Mouse (Mus musculus): Measurements from ENCODE around the gene Gpr1.

Gene Gpr1

DNA sequence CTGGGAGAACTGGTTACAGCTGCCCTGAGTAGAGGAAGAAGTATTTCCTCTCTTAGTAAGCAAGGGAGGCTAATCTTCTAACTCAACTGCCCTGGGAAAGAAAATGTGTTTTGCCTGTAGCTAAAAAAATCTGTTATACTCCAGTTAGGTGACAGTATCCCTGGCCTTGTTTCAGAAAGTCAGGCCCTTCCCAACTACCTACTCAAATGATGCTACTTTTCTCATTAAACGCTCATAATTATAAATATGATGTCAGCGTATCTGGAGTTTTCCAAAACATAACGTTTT lies at the start of gene Gpr1:
Gene Gpr1 (minus strand): TSS at position 273 of the 288 bp plus-strand sequence.
- no peak for DNase-seq (ENCODE audit: low read depth in 1 of 2, low spot score in 2 of 2)

GRCm38 (mm10) chr1:63263671-63264070 lies 49.3 kb upstream of the Gpr1 start:
- DNase-seq (ENCODE audit: low read depth in 1 of 2, low spot score in 2 of 2) = no peak

- no peak for DNase-seq (ENCODE audit: low read depth in 1 of 2, low spot score in 2 of 2)
These were observed 46.8 kb upstream of the Gpr1 start for GRCm38 (mm10) chr1:63261041-63261590.

DNA sequence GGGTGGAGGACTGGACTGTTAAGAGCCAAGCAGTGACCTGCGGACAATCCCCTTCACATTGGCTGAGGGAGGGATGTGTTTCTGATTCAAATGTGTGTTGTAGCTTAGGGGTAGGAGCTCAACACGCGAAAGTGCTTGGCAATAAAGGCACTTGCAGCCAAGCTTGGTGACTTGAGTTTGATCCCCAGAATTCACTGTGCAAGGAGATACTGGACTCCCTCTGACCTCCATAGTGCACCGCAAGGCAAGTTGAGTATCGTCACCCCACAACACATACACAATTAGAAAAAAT lies 46.3 kb upstream of the Gpr1 start:
- no peak for DNase-seq (ENCODE audit: low read depth in 1 of 2, low spot score in 2 of 2)

GRCm38 (mm10) chr1:63259916-63260741 lies 45.8 kb upstream of the Gpr1 start:
- DNase-seq (ENCODE audit: low read depth in 1 of 2, low spot score in 2 of 2) = no peak

GRCm38 (mm10) chr1:63259271-63259830 lies 45.0 kb upstream of the Gpr1 start:
- no peak for DNase-seq (ENCODE audit: low read depth in 1 of 2, low spot score in 2 of 2)

DNA sequence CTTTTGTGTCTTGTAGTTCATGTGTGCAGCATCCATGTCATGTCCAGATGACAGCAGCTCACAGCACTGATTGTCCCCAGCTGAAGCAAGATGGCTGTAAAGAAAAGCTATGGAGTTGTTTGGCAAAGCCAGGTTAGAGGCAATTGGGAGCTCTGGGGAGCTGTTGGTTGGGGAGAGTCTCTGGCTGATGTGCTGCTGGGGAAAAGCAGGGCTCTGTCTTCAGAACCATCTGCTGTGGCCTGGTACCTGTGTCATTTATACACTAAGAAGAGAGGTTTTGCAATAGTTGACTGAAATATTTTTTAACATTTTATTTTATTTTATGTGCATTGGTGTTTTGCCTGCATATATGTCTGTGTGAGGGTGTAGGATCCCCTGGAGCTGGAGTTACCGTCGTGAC lies 44.2 kb upstream of the Gpr1 start:
- DNase-seq (ENCODE audit: low read depth in 1 of 2, low spot score in 2 of 2) = no peak

- DNase-seq (ENCODE audit: low read depth in 1 of 2, low spot score in 2 of 2) = no peak
These were observed 41.7 kb upstream of the Gpr1 start for GRCm38 (mm10) chr1:63256083-63256482.

GRCm38 (mm10) chr1:63255101-63255500 lies 40.8 kb upstream of the Gpr1 start:
- DNase-seq (ENCODE audit: low read depth in 1 of 2, low spot score in 2 of 2) = no peak

GRCm38 (mm10) chr1:63253291-63253690 lies 38.9 kb upstream of the Gpr1 start:
- DNase-seq (ENCODE audit: low read depth in 1 of 2, low spot score in 2 of 2) = no peak

DNA sequence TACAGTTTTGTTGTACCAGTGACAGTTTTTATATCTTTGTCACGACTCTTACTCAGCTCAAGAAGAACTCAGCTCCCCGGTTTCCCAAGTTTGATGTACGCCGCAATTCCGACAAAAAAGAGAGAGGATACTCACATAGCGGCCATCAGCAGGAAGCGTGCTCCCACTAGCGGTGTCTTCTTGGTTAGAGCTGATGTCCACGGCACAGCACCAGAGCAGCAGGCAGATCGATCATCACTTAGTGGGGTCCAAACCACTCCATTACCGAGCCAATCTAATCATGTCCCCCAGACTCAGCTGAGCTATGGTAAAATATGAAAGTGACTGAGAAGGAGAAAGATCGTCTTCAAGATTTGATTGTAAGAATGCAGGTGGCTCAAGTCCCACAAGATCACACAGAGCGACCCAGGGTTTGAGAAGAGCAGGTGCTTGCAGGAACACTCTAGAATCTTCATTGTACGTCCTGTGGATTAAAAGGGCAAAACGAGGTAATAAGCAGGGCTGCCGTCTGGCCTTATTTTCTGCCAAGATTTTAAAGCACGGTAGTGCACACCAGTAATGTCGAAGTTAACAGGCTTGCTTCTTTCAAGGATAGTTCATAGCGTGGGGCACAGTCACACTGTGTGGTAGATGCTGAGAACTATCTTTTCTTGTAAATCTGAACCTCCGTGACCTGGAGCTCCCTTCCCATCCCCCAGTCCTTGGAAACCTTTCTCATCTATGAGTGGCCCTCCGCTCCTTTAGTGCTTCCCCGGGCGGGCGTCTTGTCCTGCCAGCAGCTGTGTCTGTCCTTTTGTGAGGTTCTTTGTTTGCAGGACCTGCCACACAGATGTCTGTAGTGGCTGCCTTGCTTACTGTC lies 38.2 kb upstream of the Gpr1 start:
- no peak for DNase-seq (ENCODE audit: low read depth in 1 of 2, low spot score in 2 of 2)

DNA sequence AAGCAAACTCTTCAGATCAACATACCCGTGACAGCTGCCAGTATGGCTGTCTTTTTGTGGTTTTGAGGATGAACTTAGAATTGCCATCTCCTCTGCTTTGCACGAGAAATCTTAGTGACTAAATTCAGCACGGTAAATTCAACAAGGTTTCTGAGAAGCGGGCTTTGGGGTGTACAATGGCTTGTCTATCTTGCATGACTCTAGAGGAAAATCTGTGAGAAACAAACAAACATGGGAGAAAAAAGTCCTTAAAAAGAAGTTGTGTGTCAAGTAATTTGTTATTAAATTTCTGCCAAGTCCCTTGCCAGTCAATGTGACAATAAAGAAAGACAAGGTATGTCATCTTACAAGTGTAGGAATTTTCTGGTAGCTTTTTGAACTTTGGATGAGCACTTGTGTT lies 34.9 kb upstream of the Gpr1 start:
- DNase-seq (ENCODE audit: low read depth in 1 of 2, low spot score in 2 of 2) = no peak

DNA sequence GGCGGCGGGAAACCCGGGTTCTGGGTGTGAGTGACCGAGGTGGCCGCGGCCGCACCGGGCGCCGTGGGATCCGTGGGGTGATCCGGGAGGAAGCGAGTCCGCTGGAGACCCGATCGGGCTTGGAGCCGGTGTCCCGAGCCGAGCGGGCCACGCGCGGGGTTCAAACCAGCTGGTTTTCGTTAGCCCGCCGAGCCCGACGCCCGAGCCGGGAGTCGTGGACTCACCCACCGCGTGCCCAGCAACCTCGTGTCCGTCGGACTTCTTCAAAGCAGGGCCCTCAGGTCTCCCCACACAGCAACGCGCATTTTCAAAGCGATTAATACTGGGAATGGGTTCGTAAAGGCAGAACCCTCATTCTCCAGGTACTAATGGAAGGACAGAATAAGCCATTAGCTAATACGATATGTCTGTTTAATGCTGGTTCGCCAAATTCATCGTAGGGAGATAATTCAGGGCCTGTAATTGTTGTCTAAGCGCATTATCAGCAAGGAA lies 34.1 kb upstream of the Gpr1 start:
- DNase-seq (ENCODE audit: low read depth in 1 of 2, low spot score in 2 of 2) = no peak

DNA sequence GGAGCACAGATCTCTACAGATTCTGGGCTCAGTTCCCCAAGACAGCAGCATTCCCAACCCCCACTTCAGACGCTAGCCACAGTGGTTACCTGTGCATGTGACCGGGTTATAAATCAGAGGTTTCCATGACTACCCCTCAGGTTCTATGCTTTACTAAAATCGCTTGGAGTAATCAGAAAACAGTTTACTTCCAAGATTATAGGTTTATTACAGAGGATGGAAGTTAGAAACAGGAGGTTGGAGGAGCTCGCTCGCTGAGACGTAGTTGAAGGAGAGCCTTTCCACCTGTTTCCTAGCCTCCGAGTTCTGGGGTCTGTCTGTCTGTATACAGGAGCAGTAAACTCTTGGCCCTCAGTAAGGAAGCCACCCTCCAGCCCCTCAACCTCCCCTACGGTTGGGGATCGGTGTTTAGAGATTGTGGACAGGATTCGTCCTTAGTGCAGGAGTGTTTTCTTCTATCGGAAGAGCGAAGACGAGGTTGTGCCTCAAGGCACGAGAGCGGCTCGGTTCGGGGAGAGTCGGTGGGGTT lies 33.6 kb upstream of the Gpr1 start:
- no peak for DNase-seq (ENCODE audit: low read depth in 1 of 2, low spot score in 2 of 2)

- no peak for DNase-seq (ENCODE audit: low read depth in 1 of 2, low spot score in 2 of 2)
These were observed 32.6 kb upstream of the Gpr1 start for GRCm38 (mm10) chr1:63246862-63247521.

- no peak for DNase-seq (ENCODE audit: low read depth in 1 of 2, low spot score in 2 of 2)
These were observed 29.5 kb upstream of the Gpr1 start for GRCm38 (mm10) chr1:63243854-63244253.

- DNase-seq (ENCODE audit: low read depth in 1 of 2, low spot score in 2 of 2) = no peak
These were observed 25.4 kb upstream of the Gpr1 start for GRCm38 (mm10) chr1:63239751-63240150.

GRCm38 (mm10) chr1:63239305-63239704 lies 25.0 kb upstream of the Gpr1 start:
- DNase-seq (ENCODE audit: low read depth in 1 of 2, low spot score in 2 of 2) = no peak

DNA sequence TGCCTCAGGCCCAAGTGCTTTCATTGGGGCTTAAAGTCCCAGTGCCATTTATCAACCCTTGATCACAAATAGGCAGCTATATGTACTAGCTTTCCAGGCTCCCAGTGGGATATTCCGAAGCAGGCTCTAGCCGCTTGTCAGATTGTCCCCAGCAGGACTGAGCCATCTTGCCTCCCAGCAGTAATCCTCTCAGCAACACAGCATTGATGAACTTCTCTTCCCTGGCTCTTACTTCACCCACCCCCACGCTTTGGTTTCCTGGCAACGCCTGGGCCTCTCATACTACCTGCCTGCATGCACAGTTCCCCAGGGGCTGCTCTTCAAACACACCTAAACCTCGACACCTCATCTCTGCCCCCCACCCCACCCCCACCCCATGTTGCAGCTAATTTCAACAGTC lies 23.0 kb upstream of the Gpr1 start:
- no peak for DNase-seq (ENCODE audit: low read depth in 1 of 2, low spot score in 2 of 2)

DNA sequence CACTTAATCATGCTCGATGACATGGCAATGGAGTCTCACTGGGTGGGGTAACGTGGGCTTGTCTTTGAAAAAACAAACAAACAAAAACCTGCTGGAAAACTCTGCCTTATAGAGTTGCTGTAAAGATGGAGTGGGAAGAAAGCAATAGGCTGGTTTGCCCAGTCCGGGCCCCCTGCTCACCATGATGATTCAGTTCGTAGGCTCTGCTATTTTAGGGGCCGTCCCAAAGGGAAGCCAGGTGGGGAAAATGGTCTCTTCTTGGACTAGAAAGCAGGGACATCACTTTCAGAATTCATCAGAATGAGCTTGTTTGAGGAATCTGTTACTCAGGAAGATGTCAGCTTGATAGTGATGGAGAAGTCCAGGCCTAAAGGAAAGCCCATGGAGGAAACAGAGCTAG lies 12.9 kb upstream of the Gpr1 start:
- DNase-seq (ENCODE audit: low read depth in 1 of 2, low spot score in 2 of 2) = no peak

GRCm38 (mm10) chr1:63225890-63226289 lies 11.5 kb upstream of the Gpr1 start:
- DNase-seq (ENCODE audit: low read depth in 1 of 2, low spot score in 2 of 2) = no peak

All from monocyte, adult 2 months (primary cell).